Mouse (Mus musculus): ENCODE results near the gene Mn1. TPM values are rescaled to one million over a fixed set of nuclear protein-coding genes. Genes with fewer than 3 reads are reported as not detected.

Mn1 gene
- total RNA-seq (2021), result 10 to 100 TPM; 16.7 to 20.5 TPM

DNA sequence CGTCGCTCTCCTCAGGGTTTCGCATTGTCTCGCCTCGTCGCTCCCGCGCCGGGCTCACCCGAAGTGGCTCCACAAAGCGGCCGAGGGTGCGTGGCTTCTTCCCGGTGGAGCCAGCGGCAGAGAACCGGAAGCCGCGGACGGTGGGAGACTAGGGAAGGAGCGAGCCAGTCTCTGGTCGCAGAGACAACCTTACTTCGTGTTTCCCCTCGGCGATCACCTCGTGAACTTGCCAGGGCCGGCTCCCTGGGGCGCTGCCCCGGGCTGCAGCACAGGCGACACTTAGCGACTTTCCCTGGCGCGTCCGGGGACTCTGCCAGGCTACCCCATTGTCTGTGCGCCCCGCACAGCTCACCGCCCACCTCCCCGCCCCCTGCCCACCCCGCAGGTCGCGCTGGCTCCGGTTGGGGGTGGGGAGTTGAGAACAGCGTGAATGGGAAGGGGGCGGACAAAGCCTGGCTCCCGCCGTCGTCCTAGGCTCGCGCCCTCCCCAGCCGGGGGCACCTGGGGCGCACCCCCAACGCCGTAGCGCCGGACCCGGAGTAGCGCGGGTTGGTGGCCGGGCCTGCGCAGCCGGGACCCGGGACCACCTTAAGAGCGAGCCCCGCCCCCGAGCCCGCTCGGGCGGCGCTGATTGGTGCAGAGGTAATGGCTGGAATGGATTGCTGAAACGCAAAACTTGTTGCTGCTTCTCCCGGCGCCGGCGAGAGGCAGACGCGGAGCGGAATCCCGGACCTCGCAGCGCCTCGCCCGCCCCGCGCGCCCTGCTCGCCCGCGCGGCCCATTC, at the start of gene Mn1:
TSS of gene Mn1 (plus strand) at position 772 of the 784 bp plus-strand sequence.
- intact Hi-C loops (cut with DNase I), result loop anchor here (2.0 to 5.0 kb wide), 3 partner anchors 50 to 116 kb away; no protein-coding TSS in a partner anchor
- peak; percentile 86 for DNase-seq (ENCODE audit: low spot score)

GRCm38 (mm10) chr5:111367937-111368517, 49.1 kb upstream of the Mn1 start:
- DNase-seq (ENCODE audit: low spot score), result no peak
- intact Hi-C loops (cut with DNase I), result no loop called here

GRCm38 (mm10) chr5:111368576-111368975, 48.6 kb upstream of the Mn1 start:
- intact Hi-C loops (cut with DNase I), result no loop called here
- DNase-seq (ENCODE audit: low spot score), result no peak

GRCm38 (mm10) chr5:111375616-111376015, 41.5 kb upstream of the Mn1 start:
- intact Hi-C loops (cut with DNase I), result no loop called here
- no peak for DNase-seq (ENCODE audit: low spot score)

GRCm38 (mm10) chr5:111376276-111377020, 40.7 kb upstream of the Mn1 start:
- intact Hi-C loops (cut with DNase I), result no loop called here
- DNase-seq (ENCODE audit: low spot score), result no peak

DNA sequence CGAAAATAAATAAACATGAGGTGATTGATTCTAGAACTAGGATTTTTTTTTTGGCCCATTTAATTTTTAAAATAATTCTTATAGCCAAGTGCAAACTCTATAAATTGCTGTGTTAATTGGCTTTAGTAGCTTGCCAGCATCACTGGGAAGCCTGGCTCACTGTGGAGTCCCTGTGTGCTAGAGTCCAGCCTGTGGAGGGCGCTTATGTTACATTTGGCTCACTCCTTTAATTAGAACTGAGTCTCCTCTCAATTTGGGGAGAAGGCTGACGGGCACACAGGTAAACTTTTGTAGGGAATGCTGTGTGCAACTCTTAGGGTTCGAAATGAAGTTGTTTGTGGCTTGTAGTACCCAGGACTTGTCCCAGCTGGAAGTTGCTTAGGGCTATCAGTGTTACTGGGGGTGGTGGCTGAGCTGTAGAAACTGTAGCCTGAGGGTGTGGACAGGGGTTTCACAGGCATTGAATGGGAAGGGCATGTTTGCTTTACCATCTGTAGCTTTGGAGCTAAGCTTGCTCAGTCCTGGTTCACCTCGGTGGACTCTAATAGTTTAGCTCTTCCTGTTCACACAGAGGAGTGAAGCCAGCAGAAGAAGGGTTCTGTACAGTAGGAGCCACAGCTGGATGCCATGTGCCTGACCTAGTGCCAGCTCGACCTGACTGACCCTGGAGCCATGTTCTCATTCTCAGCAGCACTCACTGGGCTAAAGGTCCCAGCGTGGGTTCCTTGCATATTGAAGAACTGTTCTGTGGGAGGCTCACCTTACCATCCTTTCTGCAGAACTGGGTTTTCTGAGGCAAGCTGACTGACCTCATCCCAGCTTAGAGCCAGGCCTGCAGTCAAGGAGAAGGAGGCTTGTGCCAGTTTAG, 38.8 kb upstream of the Mn1 start:
- DNase-seq (ENCODE audit: low spot score), result no peak
- intact Hi-C loops (cut with DNase I), result no loop called here

DNA sequence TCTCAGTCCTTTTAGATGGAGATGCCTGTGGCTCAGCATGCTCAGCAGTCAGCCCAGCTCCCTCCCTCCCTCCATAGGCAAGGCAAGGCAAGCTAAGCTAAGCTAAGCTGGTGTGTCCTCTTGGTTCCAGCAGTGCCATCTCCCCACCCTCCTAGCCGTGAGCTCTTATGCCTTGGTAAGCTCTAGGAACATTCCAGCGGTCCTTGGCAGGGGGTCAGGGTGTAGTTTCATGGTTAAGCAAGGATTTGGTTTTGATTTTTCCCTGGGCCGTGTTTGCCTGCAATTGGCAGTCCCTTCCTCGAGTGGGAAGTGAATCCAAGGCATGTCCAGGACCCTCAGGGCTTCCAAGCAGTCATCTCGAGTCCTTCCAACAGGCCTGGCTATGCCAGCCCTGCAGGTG, 33.8 kb upstream of the Mn1 start:
- intact Hi-C loops (cut with DNase I), result no loop called here
- no peak for DNase-seq (ENCODE audit: low spot score)

DNA sequence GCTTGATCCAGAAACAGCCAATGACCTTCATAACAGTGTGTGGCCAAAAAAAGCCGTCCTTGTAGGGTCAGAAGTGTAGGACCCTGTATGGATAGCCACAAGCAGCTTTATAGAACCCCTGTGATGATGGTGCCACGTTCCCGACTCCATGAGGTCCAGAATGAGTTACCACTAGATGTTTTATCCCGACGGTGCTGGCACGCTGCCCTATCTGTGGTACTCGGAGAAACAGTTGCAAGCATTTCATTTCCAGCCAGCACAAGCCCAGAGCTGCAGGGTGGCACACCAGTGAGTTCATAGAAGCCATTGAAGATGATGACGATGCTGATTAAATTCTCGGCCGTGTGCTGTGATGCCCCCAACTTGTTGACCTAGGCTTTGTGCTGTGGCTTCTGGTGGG, 26.3 kb upstream of the Mn1 start:
- no peak for DNase-seq (ENCODE audit: low spot score)
- intact Hi-C loops (cut with DNase I), result no loop called here

DNA sequence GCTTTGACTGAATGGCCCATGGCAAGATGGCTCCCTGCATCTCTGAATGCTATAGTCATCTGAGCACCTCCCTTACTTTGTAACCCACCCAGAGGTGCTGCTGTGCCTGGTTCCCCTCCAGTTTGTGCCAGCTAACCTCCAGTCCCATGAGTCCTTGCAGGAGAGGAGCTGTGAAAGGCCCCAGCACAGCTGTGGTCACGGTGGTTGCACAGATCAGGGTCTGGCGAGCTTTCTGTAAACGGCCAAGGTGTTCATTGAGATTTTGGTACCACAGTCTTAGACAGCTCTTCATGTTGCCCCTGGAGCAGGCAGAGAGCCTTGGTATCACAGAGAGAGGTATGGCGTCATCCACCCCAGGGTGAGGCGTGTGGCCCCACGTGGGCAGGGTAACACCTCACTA, 25.7 kb upstream of the Mn1 start:
- intact Hi-C loops (cut with DNase I), result no loop called here

DNA sequence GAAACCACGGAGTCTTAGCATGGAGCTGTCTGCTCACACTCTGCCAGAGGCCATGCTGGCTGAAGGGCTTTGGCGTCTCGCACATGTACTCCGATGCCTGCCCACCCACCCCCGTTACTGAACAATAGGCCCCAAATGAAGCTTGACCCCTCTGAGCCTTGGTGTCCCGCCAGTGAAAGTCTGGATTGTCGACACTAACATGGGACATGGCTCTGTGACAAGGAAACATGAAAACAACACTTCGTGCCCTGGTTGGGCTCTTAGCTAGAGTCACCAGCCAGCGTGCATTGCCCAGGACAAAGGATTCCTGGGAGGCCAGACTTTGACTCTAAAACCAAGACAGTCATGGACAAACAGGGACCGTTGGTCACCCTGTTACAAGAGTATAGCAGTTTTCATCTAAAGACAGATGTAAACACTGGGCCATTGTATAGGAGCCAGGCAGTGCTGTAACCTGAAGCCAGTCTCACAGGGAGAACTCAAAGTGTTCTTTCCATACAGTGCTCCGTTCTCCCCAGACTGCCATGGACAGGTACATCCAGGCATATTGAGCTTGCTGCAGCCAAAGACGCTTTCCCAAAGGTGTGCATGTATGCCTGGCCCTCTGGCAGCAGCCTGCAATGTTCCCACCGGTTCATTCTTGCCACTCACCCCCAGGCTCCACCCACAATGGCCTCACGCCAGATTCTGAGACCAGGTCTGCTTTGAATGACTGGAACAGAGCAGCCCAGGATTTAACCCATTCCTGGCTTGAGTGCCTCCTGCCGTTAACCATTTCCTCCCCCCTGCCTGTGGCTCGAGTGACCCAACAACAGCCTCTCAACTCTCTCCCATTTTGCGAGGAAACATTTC, 23.6 kb upstream of the Mn1 start:
- intact Hi-C loops (cut with DNase I), result no loop called here
- no peak for DNase-seq (ENCODE audit: low spot score)

More for the DNA sequence above, 25.7 kb upstream of the Mn1 start:
- no peak for DNase-seq (ENCODE audit: low spot score)

DNA sequence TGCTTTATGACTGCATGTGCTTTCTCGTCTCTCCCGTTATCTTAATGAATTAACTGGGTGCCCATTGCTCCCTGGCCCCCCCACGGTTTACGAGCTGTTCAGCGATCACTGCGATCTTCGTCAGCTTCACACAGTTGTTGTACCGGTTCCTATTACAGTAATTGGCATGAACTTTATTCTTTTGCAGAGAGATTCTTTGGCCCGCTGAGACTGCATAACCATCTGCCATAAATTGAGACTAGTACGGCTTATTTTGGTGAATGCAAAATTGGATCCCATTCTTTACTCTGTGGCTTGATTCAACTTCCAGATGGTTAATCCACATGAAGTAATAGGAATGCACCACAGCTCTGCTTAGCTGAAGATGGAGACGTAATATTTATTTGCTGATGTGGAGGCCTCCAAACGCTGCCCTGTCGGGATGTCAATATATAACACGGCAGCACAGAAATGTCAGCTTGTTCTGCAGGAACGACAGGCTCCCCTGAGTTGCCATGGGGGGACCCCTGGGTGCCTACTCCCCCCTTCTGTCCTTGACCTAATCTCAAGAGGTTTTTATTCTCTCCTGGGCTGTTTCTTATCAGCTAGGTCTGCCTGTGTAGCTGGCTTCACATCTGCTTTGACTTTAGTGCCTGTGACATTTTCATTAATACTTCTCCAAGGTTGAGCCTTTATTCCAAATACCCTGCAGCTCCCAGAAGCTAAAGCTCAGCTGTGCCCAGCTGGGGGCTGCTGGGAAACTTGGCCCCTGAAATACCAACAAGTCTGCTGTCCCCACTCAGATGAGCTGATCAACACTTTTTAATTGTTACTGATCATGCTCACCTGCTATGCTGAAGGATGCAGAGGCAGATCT, 22.7 kb upstream of the Mn1 start:
- DNase-seq (ENCODE audit: low spot score), result no peak
- intact Hi-C loops (cut with DNase I), result no loop called here

- intact Hi-C loops (cut with DNase I), result no loop called here
- DNase-seq (ENCODE audit: low spot score), result no peak
Measured at GRCm38 (mm10) chr5:111395771-111396170, 21.4 kb upstream of the Mn1 start.

GRCm38 (mm10) chr5:111396199-111396598, 21.0 kb upstream of the Mn1 start:
- intact Hi-C loops (cut with DNase I), result no loop called here
- no peak for DNase-seq (ENCODE audit: low spot score)

- intact Hi-C loops (cut with DNase I), result no loop called here
Measured at GRCm38 (mm10) chr5:111398471-111398870, 18.7 kb upstream of the Mn1 start.

DNA sequence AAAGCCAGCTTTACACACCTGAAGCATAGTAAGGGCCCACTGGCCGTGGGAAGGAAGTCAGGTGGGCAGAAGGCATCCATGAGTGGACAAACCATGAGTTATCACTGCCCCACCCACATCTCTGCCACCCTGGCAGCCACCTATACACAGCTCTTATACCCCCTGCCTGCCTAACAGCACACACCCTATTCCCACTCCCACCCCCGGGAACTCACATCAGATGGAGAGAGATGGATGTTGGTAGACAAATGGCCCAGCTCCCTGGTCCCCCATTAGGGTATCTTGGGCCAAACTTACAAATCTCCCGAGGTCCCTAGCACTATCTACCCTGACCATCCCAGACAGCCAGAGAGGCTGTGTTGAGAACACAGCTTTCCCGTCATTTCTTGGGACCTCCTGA, 17.9 kb upstream of the Mn1 start:
- intact Hi-C loops (cut with DNase I), result no loop called here
- no peak for DNase-seq (ENCODE audit: low spot score)

More at GRCm38 (mm10) chr5:111398471-111398870, 18.7 kb upstream of the Mn1 start:
- no peak for DNase-seq (ENCODE audit: low spot score)

DNA sequence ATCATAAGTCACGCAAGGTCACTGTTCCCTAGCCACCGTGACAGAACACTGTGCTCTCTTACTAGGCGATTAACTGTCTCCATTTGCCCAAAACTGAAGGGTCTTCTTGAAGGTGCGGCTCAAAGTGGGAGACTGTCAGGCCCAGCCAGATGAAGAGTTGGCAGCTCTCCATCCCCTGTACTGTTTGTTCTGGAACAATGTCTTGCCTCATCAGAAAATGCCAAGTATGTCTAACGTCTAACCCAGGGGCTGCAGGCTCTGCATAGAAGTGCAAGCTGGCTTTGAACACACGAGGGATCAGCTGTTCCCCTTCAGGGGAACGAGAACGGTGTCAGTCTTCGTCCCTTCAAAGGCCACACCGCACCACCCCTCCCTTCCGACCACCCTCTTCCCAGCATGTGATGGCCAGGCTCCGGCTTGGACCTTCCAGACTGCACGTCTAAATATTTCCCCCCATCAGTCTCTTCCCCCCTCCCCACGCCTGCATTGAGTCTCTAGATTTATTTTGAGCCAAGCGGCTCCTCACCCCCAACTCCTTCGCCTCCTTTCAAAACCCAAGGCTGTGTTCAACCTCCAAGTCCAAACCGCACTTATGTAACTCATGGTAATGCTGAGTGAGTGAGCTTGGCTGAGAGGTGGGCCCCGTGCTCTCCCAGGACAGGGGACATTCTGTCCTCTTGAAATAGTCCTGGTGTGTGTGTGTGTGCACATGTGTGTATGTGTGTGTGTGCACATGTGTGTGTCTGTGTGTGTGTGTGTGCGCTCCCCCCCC, 15.1 kb upstream of the Mn1 start:
- intact Hi-C loops (cut with DNase I), result no loop called here
- peak; percentile 48 for DNase-seq (ENCODE audit: low spot score)

DNA sequence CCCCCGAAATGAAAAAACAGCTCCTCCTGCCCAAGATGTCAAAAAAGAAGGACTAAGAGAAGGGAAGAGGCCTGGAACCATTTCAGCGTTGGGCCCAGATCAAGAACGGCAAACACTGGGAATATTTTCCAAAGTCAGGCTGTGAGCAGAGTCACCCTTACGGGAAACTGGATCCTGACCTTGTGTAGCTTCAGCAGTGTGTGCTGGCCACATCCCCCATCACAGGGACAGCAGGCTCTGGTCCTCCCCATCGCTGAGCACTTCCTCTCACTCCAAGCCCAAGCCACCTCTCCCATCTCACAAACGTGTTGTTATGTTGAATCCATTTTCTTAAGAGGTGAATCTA, 14.5 kb upstream of the Mn1 start:
- intact Hi-C loops (cut with DNase I), result no loop called here
- no peak for DNase-seq (ENCODE audit: low spot score)

DNA sequence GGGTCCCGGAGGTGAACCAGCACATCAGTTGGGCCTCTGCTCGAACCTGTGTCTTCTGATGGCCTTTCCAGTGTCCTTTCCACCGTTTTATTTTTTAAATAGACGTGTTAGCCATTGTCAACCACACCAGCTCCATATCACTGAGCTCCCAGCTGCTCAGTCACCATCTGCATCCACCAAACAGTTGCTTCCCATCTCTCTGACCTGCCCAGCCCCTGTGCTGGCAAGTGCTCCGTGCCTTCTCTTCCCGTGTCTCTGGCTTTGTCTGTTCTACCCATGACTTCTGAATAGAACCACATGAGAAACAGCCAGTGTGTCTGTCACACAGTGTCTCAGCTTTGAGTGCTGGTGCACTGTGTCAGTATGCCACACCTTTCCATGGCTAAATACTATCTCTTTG, 12.4 kb upstream of the Mn1 start:
- intact Hi-C loops (cut with DNase I), result no loop called here
- no peak for DNase-seq (ENCODE audit: low spot score)

All from heart, postnatal 25 days (tissue).